Mouse (Mus musculus): ENCODE data around the gene Pip4k2c. TPM values are rescaled to one million over a fixed set of nuclear protein-coding genes. Genes with fewer than 3 reads are reported as not detected.
A peak's percentile ranks its signal among the peaks of the same experiment; 100 is the strongest.
"Not testable (repeated sequence)": the region's sequence is repeated elsewhere in the genome, so short reads cannot be mapped to it uniquely, and the experiment has no call there.

Pip4k2c gene
- polyA plus RNA-seq, 1 experiment from 2014 or later, result 16.4 TPM

GRCm38 (mm10) chr10:127166404-127166715 lies 45.0 kb downstream of the Pip4k2c start:
- DNase-seq (ENCODE audit: low spot score), result no peak
- no peak for ATAC-seq (replicated peaks; ENCODE audit: low FRiP score)
- Histone ChIP-seq H3K27ac (ENCODE audit: low read depth, low read length) (no peak overlapping the region), H3K4me2 (ENCODE audit: low read depth, low read length, severe bottlenecking) (peak overlapping the region; percentile 97), H3K9me3 (ENCODE audit: control insufficient read depth, low read length) (no peaks in the 10 kb centered on the region), H3K9ac (ENCODE audit: low read length) (peak overlapping the region; percentile 68), H3K36me3 (ENCODE audit: control insufficient read depth, insufficient read depth, low read length) (no peaks in the 10 kb centered on the region), H3K4me1 (replicated peaks; ENCODE audit: control insufficient read depth, insufficient read depth, low read length) (peaks cover 22% of the 10 kb centered on the region; the same call in 1 of the 2 replicates), H3K4me3 (ENCODE audit: low read depth, low read length) (peak overlapping the region; percentile 53), H3K27me3 (ENCODE audit: control insufficient read depth, insufficient read depth, low read length) (peaks cover 50% of the 10 kb centered on the region)
- WGBS, result 2% methylated on average over 11 of the region's 11 CpGs

- H3K36me3 ChIP-seq (ENCODE audit: control insufficient read depth, insufficient read depth, low read length), result no peaks in the 10 kb centered on the region
- WGBS, result under 1% methylated on average over 53 of the region's 56 CpGs
- DNase-seq (ENCODE audit: low spot score) (peak; percentile 77), ATAC-seq (replicated peaks; ENCODE audit: low FRiP score) (peak; percentile 67)
- H3K4me3 ChIP-seq (ENCODE audit: low read depth, low read length), result peak overlapping the region; percentile 53
- peaks cover 46% of the 10 kb centered on the region for H3K27me3 ChIP-seq (ENCODE audit: control insufficient read depth, insufficient read depth, low read length)
- H3K9me3 ChIP-seq (ENCODE audit: control insufficient read depth, low read length), result no peaks in the 10 kb centered on the region
- H3K9ac ChIP-seq (ENCODE audit: low read length), result peak overlapping the region; percentile 68
- peaks cover 21% of the 10 kb centered on the region; the same call in 1 of the 2 replicates for H3K4me1 ChIP-seq (replicated peaks; ENCODE audit: control insufficient read depth, insufficient read depth, low read length)
- no peak overlapping the region for H3K27ac ChIP-seq (ENCODE audit: low read depth, low read length)
- peak overlapping the region; percentile 97 for H3K4me2 ChIP-seq (ENCODE audit: low read depth, low read length, severe bottlenecking)
These were observed 45.6 kb downstream of the Pip4k2c start for GRCm38 (mm10) chr10:127165654-127166403.

GRCm38 (mm10) chr10:127165354-127165653 lies 46.1 kb downstream of the Pip4k2c start:
- Histone ChIP-seq H3K27me3 (ENCODE audit: control insufficient read depth, insufficient read depth, low read length) (peaks cover 42% of the 10 kb centered on the region), H3K27ac (ENCODE audit: low read depth, low read length) (no peak overlapping the region), H3K4me1 (replicated peaks; ENCODE audit: control insufficient read depth, insufficient read depth, low read length) (peaks cover 16% of the 10 kb centered on the region; the same call in 1 of the 2 replicates), H3K9ac (ENCODE audit: low read length) (peak overlapping the region; percentile 68), H3K4me3 (ENCODE audit: low read depth, low read length) (peak overlapping the region; percentile 53), H3K4me2 (ENCODE audit: low read depth, low read length, severe bottlenecking) (peak overlapping the region; percentile 97), H3K9me3 (ENCODE audit: control insufficient read depth, low read length) (no peaks in the 10 kb centered on the region), H3K36me3 (ENCODE audit: control insufficient read depth, insufficient read depth, low read length) (no peaks in the 10 kb centered on the region)
- WGBS, result 0% methylated on average over 42 of the region's 42 CpGs
- DNase-seq (ENCODE audit: low spot score), result no peak
- ATAC-seq (replicated peaks; ENCODE audit: low FRiP score), result peak; percentile 64

GRCm38 (mm10) chr10:127164631-127165353 lies 46.6 kb downstream of the Pip4k2c start, which contains the start of gene B4galnt1:
B4galnt1 (plus strand) TSS chr10:127165225.
- ATAC-seq (replicated peaks; ENCODE audit: low FRiP score), result peak; percentile 91
- H3K27ac ChIP-seq (ENCODE audit: low read depth, low read length), result no peak within 1 kb of the TSS
- peak; percentile 91 for DNase-seq (ENCODE audit: low spot score)
- H3K9me3 ChIP-seq (ENCODE audit: control insufficient read depth, low read length), result no peaks in the 10 kb centered on the region
- peaks cover 13% of the 10 kb centered on the region; the same call in 1 of the 2 replicates for H3K4me1 ChIP-seq (replicated peaks; ENCODE audit: control insufficient read depth, insufficient read depth, low read length)
- peak within 1 kb of the TSS; percentile 53 for H3K4me3 ChIP-seq (ENCODE audit: low read depth, low read length)
- no peaks in the 10 kb centered on the region for H3K36me3 ChIP-seq (ENCODE audit: control insufficient read depth, insufficient read depth, low read length)
- WGBS, result 2% methylated on average over 48 of the region's 52 CpGs
- H3K9ac ChIP-seq (ENCODE audit: low read length), result peak within 1 kb of the TSS; percentile 68
- peaks cover 36% of the 10 kb centered on the region for H3K27me3 ChIP-seq (ENCODE audit: control insufficient read depth, insufficient read depth, low read length)
- H3K4me2 ChIP-seq (ENCODE audit: low read depth, low read length, severe bottlenecking), result peak within 1 kb of the TSS; percentile 97

GRCm38 (mm10) chr10:127164190-127164589 lies 47.2 kb downstream of the Pip4k2c start:
- Histone ChIP-seq H3K36me3 (ENCODE audit: control insufficient read depth, insufficient read depth, low read length) (no peaks in the 10 kb centered on the region), H3K27ac (ENCODE audit: low read depth, low read length) (no peak overlapping the region), H3K9ac (ENCODE audit: low read length) (no peak overlapping the region), H3K27me3 (ENCODE audit: control insufficient read depth, insufficient read depth, low read length) (peaks cover 30% of the 10 kb centered on the region), H3K9me3 (ENCODE audit: control insufficient read depth, low read length) (no peaks in the 10 kb centered on the region), H3K4me1 (replicated peaks; ENCODE audit: control insufficient read depth, insufficient read depth, low read length) (peaks cover 11% of the 10 kb centered on the region; the same call in 1 of the 2 replicates), H3K4me2 (ENCODE audit: low read depth, low read length, severe bottlenecking) (no peak overlapping the region; the same call in 1 of the 2 replicates), H3K4me3 (ENCODE audit: low read depth, low read length) (no peak overlapping the region; the same call in 1 of the 2 replicates)
- no peak for DNase-seq (ENCODE audit: low spot score)
- no peak for ATAC-seq (replicated peaks; ENCODE audit: low FRiP score)
- 95% methylated on average over 4 of the region's 4 CpGs for WGBS

- H3K27me3 ChIP-seq (ENCODE audit: control insufficient read depth, insufficient read depth, low read length), result peaks cover 25% of the 10 kb centered on the region
- H3K27ac ChIP-seq (ENCODE audit: low read depth, low read length); ATAC-seq (replicated peaks; ENCODE audit: low FRiP score); H3K4me3 ChIP-seq (ENCODE audit: low read depth, low read length); DNase-seq (ENCODE audit: low spot score); H3K4me2 ChIP-seq (ENCODE audit: low read depth, low read length, severe bottlenecking); H3K9me3 ChIP-seq (ENCODE audit: control insufficient read depth, low read length); H3K9ac ChIP-seq (ENCODE audit: low read length); H3K36me3 ChIP-seq (ENCODE audit: control insufficient read depth, insufficient read depth, low read length): not testable (repeated sequence)
- 68% methylated on average over 7 of the region's 7 CpGs for WGBS
- peaks cover 11% of the 10 kb centered on the region; the same call in 1 of the 2 replicates for H3K4me1 ChIP-seq (replicated peaks; ENCODE audit: control insufficient read depth, insufficient read depth, low read length)
These were observed 48.6 kb downstream of the Pip4k2c start for GRCm38 (mm10) chr10:127162771-127163261.

- Histone ChIP-seq H3K27me3 (ENCODE audit: control insufficient read depth, insufficient read depth, low read length) (peaks cover 4% of the 10 kb centered on the region), H3K9me3 (ENCODE audit: control insufficient read depth, low read length) (no peaks in the 10 kb centered on the region), H3K9ac (ENCODE audit: low read length) (no peak overlapping the region), H3K4me2 (ENCODE audit: low read depth, low read length, severe bottlenecking) (no peak overlapping the region), H3K27ac (ENCODE audit: low read depth, low read length) (no peak overlapping the region), H3K4me1 (replicated peaks; ENCODE audit: control insufficient read depth, insufficient read depth, low read length) (peaks cover 6% of the 10 kb centered on the region; the same call in 1 of the 2 replicates), H3K4me3 (ENCODE audit: low read depth, low read length) (no peak overlapping the region), H3K36me3 (ENCODE audit: control insufficient read depth, insufficient read depth, low read length) (no peaks in the 10 kb centered on the region)
- DNase-seq (ENCODE audit: low spot score) (no peak), ATAC-seq (replicated peaks; ENCODE audit: low FRiP score) (no peak)
- WGBS, result 76% methylated on average over 3 of the region's 3 CpGs
These were observed 50.7 kb downstream of the Pip4k2c start for GRCm38 (mm10) chr10:127160728-127161127.

- Histone ChIP-seq H3K9ac (ENCODE audit: low read length) (no peak overlapping the region), H3K4me1 (replicated peaks; ENCODE audit: control insufficient read depth, insufficient read depth, low read length) (peaks cover under 1% of the 10 kb centered on the region; the same call in 1 of the 2 replicates), H3K27ac (ENCODE audit: low read depth, low read length) (no peak overlapping the region), H3K36me3 (ENCODE audit: control insufficient read depth, insufficient read depth, low read length) (no peaks in the 10 kb centered on the region), H3K27me3 (ENCODE audit: control insufficient read depth, insufficient read depth, low read length) (no peaks in the 10 kb centered on the region; the same call in 1 of the 2 replicates), H3K9me3 (ENCODE audit: control insufficient read depth, low read length) (no peaks in the 10 kb centered on the region), H3K4me2 (ENCODE audit: low read depth, low read length, severe bottlenecking) (no peak overlapping the region), H3K4me3 (ENCODE audit: low read depth, low read length) (no peak overlapping the region)
- DNase-seq (ENCODE audit: low spot score) (no peak), ATAC-seq (replicated peaks; ENCODE audit: low FRiP score) (no peak)
- 85% methylated on average over 9 of the region's 9 CpGs for WGBS
These were observed 51.3 kb downstream of the Pip4k2c start for GRCm38 (mm10) chr10:127160081-127160480.

All from forebrain, embryonic 11.5 days (tissue).